Mouse (Mus musculus) heart, adult 2 months (tissue): ENCODE results near the gene Bach2.

Source experiments
- CTCF ChIP-seq: fragments of 200-600 bp; IDR thresholded peaks from 2 replicates; pipeline ENCODE4 v1.8.1; 2022; ENCODE audit warnings: antibody characterized with exemption, mild to moderate bottlenecking, moderate library complexity
- POLR2A ChIP-seq: fragments of 200-500 bp; IDR thresholded peaks from 2 replicates; pipeline ENCODE4 v1.6.1; 2011; ENCODE audit warnings: mild to moderate bottlenecking, low read depth, low read length, control low read depth; ENCODE audit not compliant: insufficient read depth

DNA sequence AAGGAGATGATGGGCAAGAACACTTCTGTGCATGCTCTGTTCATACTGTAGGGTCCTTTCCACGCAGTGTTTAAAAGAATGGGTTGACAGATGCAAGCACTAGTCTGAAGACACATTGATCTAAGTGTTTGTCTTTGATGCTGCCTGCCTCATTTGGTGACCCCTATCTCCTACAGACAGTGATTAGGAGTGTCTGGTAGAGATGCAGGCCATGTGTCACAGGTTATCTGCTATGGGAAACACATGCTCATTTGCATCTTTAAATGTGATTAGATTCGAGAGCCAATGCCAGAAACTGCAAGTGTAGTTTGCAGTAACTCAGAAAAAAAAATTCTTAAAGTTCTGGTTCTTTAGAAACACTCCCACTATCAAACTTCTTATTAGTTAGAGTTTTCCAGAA is 32.8 kb upstream of the Bach2 start:
- TF ChIP-seq POLR2A (no peak), CTCF (no peak)
